ENCODE assay signal across 8 mouse cellular contexts in the genomic region with DNA sequence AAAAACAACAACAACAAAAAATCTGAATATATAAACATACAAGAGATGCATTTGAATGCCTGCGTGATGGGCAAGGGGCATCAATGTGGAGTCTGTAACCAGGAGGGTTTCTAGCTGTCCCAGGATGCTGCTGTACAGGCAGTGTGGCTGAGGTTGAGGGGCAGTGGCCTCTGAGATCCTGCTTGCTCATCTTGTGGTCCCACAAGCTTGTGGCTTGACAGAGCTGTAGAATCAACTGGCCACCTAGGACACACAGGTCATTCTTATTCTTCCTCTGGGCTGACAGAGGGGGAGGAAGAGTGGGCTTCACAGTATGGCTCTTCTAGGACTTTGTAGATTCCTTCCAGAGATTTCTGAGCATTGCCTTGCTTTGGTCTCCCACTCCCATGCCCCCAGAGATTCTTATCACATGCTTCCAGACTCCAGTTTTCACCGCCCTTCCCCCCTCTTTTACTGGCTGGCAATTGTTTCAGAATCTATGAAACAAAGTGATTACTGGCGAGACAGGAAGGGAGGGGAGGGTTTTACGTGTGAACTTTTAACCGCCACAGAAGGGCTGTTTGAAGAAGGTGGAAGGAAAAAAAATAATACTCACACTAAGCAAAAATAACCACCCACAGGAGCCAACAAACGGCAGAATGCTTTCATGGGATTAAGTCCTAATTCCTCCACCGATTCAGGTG.
DNase-seq lines count a peak whose midpoint lies in the region; ATAC-seq and TF ChIP-seq lines count a peak whose summit lies in the region.
"Had no signal": no experiment of that assay in that cellular context is flagged by ENCODE, and none has a peak within 500 bp of the region (broad histone marks: within the 10 kb centered on the region; RNA-seq: fewer than 3 reads in every experiment).

No protein-coding gene starts in this region.

- no peak for ATAC-seq in liver, postnatal 0 days
- ATAC-seq in liver, embryonic 12.5 days = no peak
- ATAC-seq in limb, embryonic 15.5 days (ENCODE audit: insufficient number of reproducible peaks, low FRiP score, low TSS enrichment, low read depth) = no peak
- ATAC-seq in stomach, embryonic 16.5 days (ENCODE audit: insufficient read depth, low FRiP score) = peak; percentile 50; the same call in 1 of the 2 replicates

- TF ChIP-seq EP300 in liver, postnatal 0 days (IDR thresholded peaks at IDR 0.05; ENCODE audit: low read depth) = no peak

- no peaks in the 10 kb centered on the region for H3K27me3 ChIP-seq in liver, postnatal 0 days (ENCODE audit: insufficient read depth, low read length)
- no peaks in the 10 kb centered on the region for H3K27me3 ChIP-seq in liver, embryonic 12.5 days (replicated peaks)
- no peaks in the 10 kb centered on the region for H3K27me3 ChIP-seq in embryonic facial prominence, embryonic 10.5 days (replicated peaks; ENCODE audit: low read depth, poor library complexity, severe bottlenecking)
- no peaks in the 10 kb centered on the region for H3K27me3 ChIP-seq in limb, embryonic 15.5 days
- no peaks in the 10 kb centered on the region for H3K27me3 ChIP-seq in stomach, embryonic 16.5 days (ENCODE audit: control insufficient read depth, insufficient read depth, low read length)

- H3K36me3 ChIP-seq in liver, postnatal 0 days (replicated peaks; ENCODE audit: insufficient read depth, low read length) = no peaks in the 10 kb centered on the region
- no peaks in the 10 kb centered on the region for H3K36me3 ChIP-seq in liver, embryonic 12.5 days
- H3K36me3 ChIP-seq in embryonic facial prominence, embryonic 10.5 days (replicated peaks) = no peaks in the 10 kb centered on the region
- H3K36me3 ChIP-seq in limb, embryonic 15.5 days = no peaks in the 10 kb centered on the region
- H3K36me3 ChIP-seq in stomach, embryonic 16.5 days (ENCODE audit: control insufficient read depth, insufficient read depth, low read length) = no peaks in the 10 kb centered on the region

- 24% methylated on average over 7 of the region's 7 CpGs for WGBS in liver, postnatal 0 days (ENCODE audit: insufficient replicate concordance)
- WGBS in liver, embryonic 12.5 days (ENCODE audit: insufficient replicate concordance) = 22% methylated on average over 7 of the region's 7 CpGs
- 48% methylated on average over 7 of the region's 7 CpGs for WGBS in embryonic facial prominence, embryonic 10.5 days
- 36% methylated on average over 7 of the region's 7 CpGs for WGBS in limb, embryonic 15.5 days
- WGBS in stomach, embryonic 16.5 days = 38% methylated on average over 7 of the region's 7 CpGs

- TF ChIP-seq CTCF in liver, postnatal 0 days (IDR thresholded peaks at IDR 0.05; ENCODE audit: low read depth) = no peak

- H3K27ac ChIP-seq in liver, postnatal 0 days (ENCODE audit: low read depth) = 0 out of 2 replicates have a peak overlapping the region, but pooled peaks have one; percentile 16
- no peak overlapping the region for H3K27ac ChIP-seq in liver, embryonic 12.5 days
- peak overlapping the region; percentile 66 for H3K27ac ChIP-seq in embryonic facial prominence, embryonic 10.5 days (replicated peaks)
- 0 out of 2 replicates have a peak overlapping the region, but pooled peaks have one; percentile 22 for H3K27ac ChIP-seq in limb, embryonic 15.5 days
- peak overlapping the region; percentile 63 for H3K27ac ChIP-seq in stomach, embryonic 16.5 days (ENCODE audit: low read length)

- no peak for DNase-seq in liver, postnatal 0 days
- peak; percentile 18 for DNase-seq in embryonic facial prominence, embryonic 10.5 days (ENCODE audit: low spot score)
- no peak for DNase-seq in right cerebral cortex, adult 18-20 months
- DNase-seq in kidney, adult 11 months = no peak
- DNase-seq: kidney, adult 18-20 months had no signal

- H3K9ac ChIP-seq in liver, postnatal 0 days (replicated peaks) = no peak overlapping the region
- H3K9ac ChIP-seq in liver, embryonic 12.5 days = no peak overlapping the region
- H3K9ac ChIP-seq in limb, embryonic 15.5 days = no peak overlapping the region
- no peak overlapping the region for H3K9ac ChIP-seq in stomach, embryonic 16.5 days (ENCODE audit: low read length)

- H3K4me2 ChIP-seq in liver, postnatal 0 days (ENCODE audit: low read depth, low read length) = no peak overlapping the region
- no peak overlapping the region for H3K4me2 ChIP-seq in liver, embryonic 12.5 days
- no peak overlapping the region for H3K4me2 ChIP-seq in limb, embryonic 15.5 days
- H3K4me2 ChIP-seq in stomach, embryonic 16.5 days (ENCODE audit: low read depth, low read length) = no peak overlapping the region

- no peak overlapping the region for H3K4me3 ChIP-seq in liver, postnatal 0 days (ENCODE audit: low read depth, low read length)
- H3K4me3 ChIP-seq in liver, embryonic 12.5 days = no peak overlapping the region
- no peak overlapping the region for H3K4me3 ChIP-seq in embryonic facial prominence, embryonic 10.5 days
- H3K4me3 ChIP-seq in limb, embryonic 15.5 days = no peak overlapping the region
- no peak overlapping the region for H3K4me3 ChIP-seq in stomach, embryonic 16.5 days (replicated peaks; ENCODE audit: low read length)

- H3K9me3 ChIP-seq in liver, postnatal 0 days (ENCODE audit: low read length) = no peaks in the 10 kb centered on the region
- no peaks in the 10 kb centered on the region for H3K9me3 ChIP-seq in liver, embryonic 12.5 days (replicated peaks)
- H3K9me3 ChIP-seq in embryonic facial prominence, embryonic 10.5 days = no peaks in the 10 kb centered on the region
- no peaks in the 10 kb centered on the region for H3K9me3 ChIP-seq in limb, embryonic 15.5 days
- H3K9me3 ChIP-seq in stomach, embryonic 16.5 days (replicated peaks; ENCODE audit: control insufficient read depth, low read length) = no peaks in the 10 kb centered on the region

- H3K4me1 ChIP-seq in liver, postnatal 0 days (ENCODE audit: insufficient read depth) = peaks cover 7% of the 10 kb centered on the region; the same call in 1 of the 2 replicates
- H3K4me1 ChIP-seq in liver, embryonic 12.5 days = peaks cover 11% of the 10 kb centered on the region
- peaks cover 12% of the 10 kb centered on the region for H3K4me1 ChIP-seq in embryonic facial prominence, embryonic 10.5 days
- peaks cover 9% of the 10 kb centered on the region for H3K4me1 ChIP-seq in limb, embryonic 15.5 days
- H3K4me1 ChIP-seq in stomach, embryonic 16.5 days (ENCODE audit: control insufficient read depth, insufficient read depth, low read length) = peaks cover 6% of the 10 kb centered on the region; the same call in 1 of the 2 replicates
